Mouse (Mus musculus): ENCODE results near the gene Pax1. TPM values are rescaled to one million over a fixed set of nuclear protein-coding genes. Genes with fewer than 3 reads are reported as not detected.

Gene Pax1
- polyA plus RNA-seq, 1 experiment from 2014 or later, result 0.07 TPM

DNA sequence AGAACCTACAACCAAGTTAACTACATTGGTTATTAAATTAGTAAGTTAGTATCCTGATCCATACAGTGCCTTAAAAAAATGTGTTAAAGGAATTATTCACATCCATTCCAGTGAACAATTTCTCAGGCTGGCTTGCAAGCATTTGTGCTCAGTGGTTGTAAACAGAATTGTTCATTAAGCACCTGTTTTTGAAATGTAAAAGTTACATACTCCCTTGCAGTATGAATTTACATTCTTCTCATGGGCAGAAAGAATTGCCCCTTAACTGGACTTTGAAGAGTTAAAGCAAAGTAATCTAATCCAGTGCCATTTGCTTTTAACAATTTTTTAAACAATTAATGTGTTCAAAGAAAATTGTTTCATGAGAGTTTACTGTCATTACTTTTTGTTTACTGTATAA is 9.6 kb downstream of the Pax1 start:
- no peaks in the 10 kb centered on the region for H3K4me1 ChIP-seq (ENCODE audit: insufficient read depth, low read length)
- no peak overlapping the region for H3K9ac ChIP-seq (replicated peaks; ENCODE audit: low read length)
- H3K27me3 ChIP-seq (ENCODE audit: insufficient read depth, low read length), result peaks cover 89% of the 10 kb centered on the region
- H3K4me3 ChIP-seq (ENCODE audit: low read length), result no peak overlapping the region
- no peak for ATAC-seq (ENCODE audit: low FRiP score, low TSS enrichment)
- H3K4me2 ChIP-seq (replicated peaks; ENCODE audit: low read depth, low read length), result no peak overlapping the region
- H3K9me3 ChIP-seq (ENCODE audit: low read length), result no peaks in the 10 kb centered on the region
- H3K27ac ChIP-seq (ENCODE audit: low read length), result no peak overlapping the region
- H3K36me3 ChIP-seq (ENCODE audit: insufficient read depth, low read length), result no peaks in the 10 kb centered on the region

GRCm38 (mm10) chr2:147371840-147372239 is 10.1 kb downstream of the Pax1 start:
- no peak overlapping the region for H3K4me2 ChIP-seq (replicated peaks; ENCODE audit: low read depth, low read length)
- peaks cover 89% of the 10 kb centered on the region for H3K27me3 ChIP-seq (ENCODE audit: insufficient read depth, low read length)
- H3K36me3 ChIP-seq (ENCODE audit: insufficient read depth, low read length), result no peaks in the 10 kb centered on the region
- H3K4me1 ChIP-seq (ENCODE audit: insufficient read depth, low read length), result no peaks in the 10 kb centered on the region
- H3K9me3 ChIP-seq (ENCODE audit: low read length), result no peaks in the 10 kb centered on the region
- H3K4me3 ChIP-seq (ENCODE audit: low read length), result no peak overlapping the region
- no peak for ATAC-seq (ENCODE audit: low FRiP score, low TSS enrichment)
- H3K27ac ChIP-seq (ENCODE audit: low read length), result no peak overlapping the region
- H3K9ac ChIP-seq (replicated peaks; ENCODE audit: low read length), result no peak overlapping the region
- 3% methylated on average over 4 of the region's 4 CpGs for WGBS

- Histone ChIP-seq H3K4me2 (replicated peaks; ENCODE audit: low read depth, low read length) (no peak overlapping the region), H3K4me3 (ENCODE audit: low read length) (no peak overlapping the region), H3K36me3 (ENCODE audit: insufficient read depth, low read length) (no peaks in the 10 kb centered on the region), H3K27me3 (ENCODE audit: insufficient read depth, low read length) (peaks cover 89% of the 10 kb centered on the region), H3K9ac (replicated peaks; ENCODE audit: low read length) (no peak overlapping the region), H3K27ac (ENCODE audit: low read length) (no peak overlapping the region), H3K4me1 (ENCODE audit: insufficient read depth, low read length) (no peaks in the 10 kb centered on the region), H3K9me3 (ENCODE audit: low read length) (no peaks in the 10 kb centered on the region)
- ATAC-seq (ENCODE audit: low FRiP score, low TSS enrichment), result peak; percentile 42; the same call in 1 of the 2 replicates
- 2% methylated on average over 28 of the region's 28 CpGs for WGBS
Measured at GRCm38 (mm10) chr2:147372947-147373666, 11.4 kb downstream of the Pax1 start.

- no peaks in the 10 kb centered on the region for H3K4me1 ChIP-seq (ENCODE audit: insufficient read depth, low read length)
- no peaks in the 10 kb centered on the region for H3K9me3 ChIP-seq (ENCODE audit: low read length)
- no peaks in the 10 kb centered on the region for H3K36me3 ChIP-seq (ENCODE audit: insufficient read depth, low read length)
- H3K27me3 ChIP-seq (ENCODE audit: insufficient read depth, low read length), result peaks cover 89% of the 10 kb centered on the region
- no peak overlapping the region for H3K4me3 ChIP-seq (ENCODE audit: low read length)
- H3K27ac ChIP-seq (ENCODE audit: low read length), result no peak overlapping the region
- H3K9ac ChIP-seq (replicated peaks; ENCODE audit: low read length), result no peak overlapping the region
- peak; percentile 65; the same call in 1 of the 2 replicates for ATAC-seq (ENCODE audit: low FRiP score, low TSS enrichment)
- WGBS, result 1% methylated on average over 19 of the region's 19 CpGs
- no peak overlapping the region for H3K4me2 ChIP-seq (replicated peaks; ENCODE audit: low read depth, low read length)
Measured at GRCm38 (mm10) chr2:147373667-147374007, 11.9 kb downstream of the Pax1 start.

DNA sequence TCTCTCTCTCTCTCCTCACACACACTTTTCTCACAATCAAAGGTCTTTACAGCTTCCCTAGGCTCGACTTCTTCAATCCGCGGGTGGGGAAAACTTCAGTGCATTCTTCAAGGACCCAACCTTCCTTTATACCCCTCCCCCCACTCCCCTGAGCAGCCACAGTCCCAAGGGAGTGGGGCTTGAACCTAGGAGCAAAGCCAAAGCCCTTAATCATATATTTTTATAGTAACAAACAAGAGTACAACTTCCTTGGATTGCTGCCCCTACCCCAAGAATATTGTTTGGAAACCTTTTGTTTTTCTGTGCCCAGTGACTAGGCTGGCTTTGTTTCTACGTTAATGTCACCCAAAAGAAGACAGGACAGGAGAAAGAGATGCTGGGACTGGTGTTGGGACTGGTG is 12.5 kb downstream of the Pax1 start:
- H3K27ac ChIP-seq (ENCODE audit: low read length), result no peak overlapping the region
- 0% methylated on average over 4 of the region's 4 CpGs for WGBS
- H3K4me1 ChIP-seq (ENCODE audit: insufficient read depth, low read length), result no peaks in the 10 kb centered on the region
- no peak overlapping the region for H3K4me3 ChIP-seq (ENCODE audit: low read length)
- ATAC-seq (ENCODE audit: low FRiP score, low TSS enrichment), result no peak
- H3K9me3 ChIP-seq (ENCODE audit: low read length), result no peaks in the 10 kb centered on the region
- H3K4me2 ChIP-seq (replicated peaks; ENCODE audit: low read depth, low read length), result no peak overlapping the region
- H3K36me3 ChIP-seq (ENCODE audit: insufficient read depth, low read length), result no peaks in the 10 kb centered on the region
- H3K27me3 ChIP-seq (ENCODE audit: insufficient read depth, low read length), result peaks cover 90% of the 10 kb centered on the region
- H3K9ac ChIP-seq (replicated peaks; ENCODE audit: low read length), result no peak overlapping the region

DNA sequence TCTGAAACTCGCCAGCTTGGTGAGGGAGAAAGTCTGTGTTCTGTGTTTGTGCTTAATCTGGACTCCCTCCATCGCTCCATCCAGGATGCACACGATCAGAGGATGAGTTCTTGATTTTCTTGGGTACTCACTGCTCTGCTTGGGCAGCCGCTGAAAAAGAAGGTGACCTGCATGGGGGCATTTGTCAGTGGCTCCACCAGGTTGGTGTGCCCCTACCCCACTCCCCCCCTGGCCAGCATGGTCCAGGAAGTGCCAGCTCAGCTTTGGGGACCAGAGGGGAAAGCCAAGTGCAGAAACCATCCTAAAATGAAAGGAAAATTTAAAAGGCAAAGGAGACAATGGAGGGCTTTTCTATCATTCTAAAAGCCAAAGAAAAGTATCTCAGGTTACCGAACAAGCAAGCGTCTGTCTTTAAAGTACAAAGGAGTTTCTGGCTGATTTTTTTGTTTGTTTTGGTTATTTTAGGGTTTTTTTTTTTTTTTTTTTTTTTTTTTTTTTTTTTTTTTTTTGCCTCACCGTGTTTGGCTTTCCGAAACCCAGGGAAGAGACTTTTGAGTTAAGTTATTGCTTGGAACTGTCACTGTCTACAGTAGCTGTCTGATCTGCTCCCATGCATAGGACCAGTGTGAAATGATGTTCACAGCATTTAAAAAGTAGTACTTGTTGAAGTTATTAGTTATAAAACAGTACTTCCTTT is 13.4 kb downstream of the Pax1 start:
- no peaks in the 10 kb centered on the region for H3K36me3 ChIP-seq (ENCODE audit: insufficient read depth, low read length)
- H3K4me3 ChIP-seq (ENCODE audit: low read length), result no peak overlapping the region
- no peak overlapping the region for H3K27ac ChIP-seq (ENCODE audit: low read length)
- H3K4me1 ChIP-seq (ENCODE audit: insufficient read depth, low read length), result no peaks in the 10 kb centered on the region
- H3K27me3 ChIP-seq (ENCODE audit: insufficient read depth, low read length), result peaks cover 80% of the 10 kb centered on the region
- 6% methylated on average over 8 of the region's 8 CpGs for WGBS
- no peak overlapping the region for H3K4me2 ChIP-seq (replicated peaks; ENCODE audit: low read depth, low read length)
- no peaks in the 10 kb centered on the region for H3K9me3 ChIP-seq (ENCODE audit: low read length)
- H3K9ac ChIP-seq (replicated peaks; ENCODE audit: low read length), result no peak overlapping the region
- no peak for ATAC-seq (ENCODE audit: low FRiP score, low TSS enrichment)

GRCm38 (mm10) chr2:147378934-147379333 is 17.2 kb downstream of the Pax1 start:
- 15% methylated on average over 4 of the region's 4 CpGs for WGBS
- no peaks in the 10 kb centered on the region for H3K9me3 ChIP-seq (ENCODE audit: low read length)
- H3K27ac ChIP-seq (ENCODE audit: low read length), result no peak overlapping the region
- H3K36me3 ChIP-seq (ENCODE audit: insufficient read depth, low read length), result no peaks in the 10 kb centered on the region
- H3K9ac ChIP-seq (replicated peaks; ENCODE audit: low read length), result no peak overlapping the region
- H3K4me3 ChIP-seq (ENCODE audit: low read length), result no peak overlapping the region
- H3K4me2 ChIP-seq (replicated peaks; ENCODE audit: low read depth, low read length), result no peak overlapping the region
- peaks cover 45% of the 10 kb centered on the region for H3K27me3 ChIP-seq (ENCODE audit: insufficient read depth, low read length)
- H3K4me1 ChIP-seq (ENCODE audit: insufficient read depth, low read length), result no peaks in the 10 kb centered on the region
- no peak for ATAC-seq (ENCODE audit: low FRiP score, low TSS enrichment)

GRCm38 (mm10) chr2:147383373-147383772 is 21.6 kb downstream of the Pax1 start:
- Histone ChIP-seq H3K9me3 (ENCODE audit: low read length) (no peaks in the 10 kb centered on the region), H3K36me3 (ENCODE audit: insufficient read depth, low read length) (no peaks in the 10 kb centered on the region), H3K4me2 (replicated peaks; ENCODE audit: low read depth, low read length) (no peak overlapping the region), H3K9ac (replicated peaks; ENCODE audit: low read length) (no peak overlapping the region), H3K4me3 (ENCODE audit: low read length) (no peak overlapping the region), H3K4me1 (ENCODE audit: insufficient read depth, low read length) (no peaks in the 10 kb centered on the region), H3K27ac (ENCODE audit: low read length) (no peak overlapping the region), H3K27me3 (ENCODE audit: insufficient read depth, low read length) (peaks cover 3% of the 10 kb centered on the region)
- 89% methylated on average over 2 of the region's 2 CpGs for WGBS
- ATAC-seq (ENCODE audit: low FRiP score, low TSS enrichment), result no peak

GRCm38 (mm10) chr2:147386949-147387348 is 25.2 kb downstream of the Pax1 start:
- Histone ChIP-seq H3K27ac (ENCODE audit: low read length) (no peak overlapping the region), H3K4me2 (replicated peaks; ENCODE audit: low read depth, low read length) (no peak overlapping the region), H3K4me3 (ENCODE audit: low read length) (no peak overlapping the region), H3K36me3 (ENCODE audit: insufficient read depth, low read length) (no peaks in the 10 kb centered on the region), H3K27me3 (ENCODE audit: insufficient read depth, low read length) (no peaks in the 10 kb centered on the region), H3K4me1 (ENCODE audit: insufficient read depth, low read length) (no peaks in the 10 kb centered on the region), H3K9ac (replicated peaks; ENCODE audit: low read length) (no peak overlapping the region), H3K9me3 (ENCODE audit: low read length) (no peaks in the 10 kb centered on the region)
- no peak for ATAC-seq (ENCODE audit: low FRiP score, low TSS enrichment)
- 53% methylated on average over 5 of the region's 5 CpGs for WGBS

DNA sequence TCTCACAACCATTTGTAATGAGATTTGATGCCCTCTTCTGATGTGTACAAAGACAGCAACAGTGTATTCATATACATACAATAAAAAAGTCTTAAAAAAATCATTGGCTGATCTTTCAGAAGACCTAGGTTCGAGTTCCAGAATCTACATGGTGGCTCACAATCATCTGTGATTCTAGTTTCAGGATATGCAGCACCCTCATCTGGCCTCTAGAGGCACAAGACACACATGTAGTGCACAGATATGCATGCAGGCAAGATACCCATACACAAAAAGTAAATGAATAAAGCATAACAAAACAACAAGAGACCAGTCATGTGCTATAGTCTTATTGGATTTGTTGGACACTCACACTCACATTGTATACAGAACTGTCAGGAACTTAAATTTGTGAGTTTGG is 47.6 kb downstream of the Pax1 start:
- H3K9ac ChIP-seq (replicated peaks; ENCODE audit: low read length), result no peak overlapping the region

More for the DNA sequence above, 47.6 kb downstream of the Pax1 start:
- no peak overlapping the region for H3K4me3 ChIP-seq (ENCODE audit: low read length)
- no peaks in the 10 kb centered on the region for H3K27me3 ChIP-seq (ENCODE audit: insufficient read depth, low read length)
- no peaks in the 10 kb centered on the region for H3K4me1 ChIP-seq (ENCODE audit: insufficient read depth, low read length)
- no peak for ATAC-seq (ENCODE audit: low FRiP score, low TSS enrichment)
- H3K36me3 ChIP-seq (ENCODE audit: insufficient read depth, low read length), result no peaks in the 10 kb centered on the region
- 61% methylated on average over 1 of the region's 1 CpGs for WGBS
- H3K9me3 ChIP-seq (ENCODE audit: low read length), result no peaks in the 10 kb centered on the region
- no peak overlapping the region for H3K27ac ChIP-seq (ENCODE audit: low read length)
- no peak overlapping the region for H3K4me2 ChIP-seq (replicated peaks; ENCODE audit: low read depth, low read length)

Measured in kidney, embryonic 16.5 days (tissue).